Mouse (Mus musculus): ENCODE results near the gene Slc35f2. TPM values are rescaled to one million over a fixed set of nuclear protein-coding genes. Genes with fewer than 3 reads are reported as not detected.

Slc35f2 gene
- total RNA-seq, 2 experiments from 2014 or later, result 0.12 to 0.41 TPM

GRCm38 (mm10) chr9:53818760-53819159, 47.4 kb downstream of the Slc35f2 start:
- intact Hi-C loops (cut with DNase I), result loop anchor here (10.0 kb wide), 1 partner anchor 64 kb away; no protein-coding TSS in a partner anchor
- peak; percentile 53 to 67 for DNase-seq

- DNase-seq, result peak in 1 of 2 experiments; percentile 11
These were observed 54.0 kb downstream of the Slc35f2 start for GRCm38 (mm10) chr9:53825318-53825717.

GRCm38 (mm10) chr9:53829081-53829865, 57.9 kb downstream of the Slc35f2 start:
- intact Hi-C loops (cut with DNase I), result loop anchor here (2.0 to 5.0 kb wide), 2 partner anchors 156 to 283 kb away; no protein-coding TSS in a partner anchor
- DNase-seq, result peak in 1 of 2 experiments; percentile 38

More at GRCm38 (mm10) chr9:53825318-53825717, 54.0 kb downstream of the Slc35f2 start:
- intact Hi-C loops (cut with DNase I), result loop anchor here (5.0 kb wide), 1 partner anchor 287 kb away; no protein-coding TSS in a partner anchor

- intact Hi-C loops (cut with DNase I), result loop anchor here (2.0 to 5.0 kb wide), 2 partner anchors 155 to 282 kb away; no protein-coding TSS in a partner anchor
- no peak for DNase-seq
These were observed 58.5 kb downstream of the Slc35f2 start for GRCm38 (mm10) chr9:53829866-53830209.

- DNase-seq, result no peak
- intact Hi-C loops (cut with DNase I), result no loop called here
These were observed 63.7 kb downstream of the Slc35f2 start for GRCm38 (mm10) chr9:53835039-53835438.

GRCm38 (mm10) chr9:53835976-53836375, 64.6 kb downstream of the Slc35f2 start:
- no peak for DNase-seq
- intact Hi-C loops (cut with DNase I), result no loop called here

GRCm38 (mm10) chr9:53838816-53839215, 67.5 kb downstream of the Slc35f2 start:
- intact Hi-C loops (cut with DNase I), result no loop called here
- no peak for DNase-seq

- no peak for DNase-seq
- intact Hi-C loops (cut with DNase I), result no loop called here
These were observed 77.2 kb downstream of the Slc35f2 start for GRCm38 (mm10) chr9:53848548-53848947.

GRCm38 (mm10) chr9:53849864-53850263, 78.5 kb downstream of the Slc35f2 start, which contains the start of gene Sln:
TSS of gene Sln (plus strand) at chr9:53850164.
- no peak for DNase-seq
- intact Hi-C loops (cut with DNase I), result no loop called here

GRCm38 (mm10) chr9:53852158-53852557, 80.8 kb downstream of the Slc35f2 start:
- peak in 1 of 2 experiments; percentile 11 for DNase-seq
- intact Hi-C loops (cut with DNase I), result no loop called here

GRCm38 (mm10) chr9:53853672-53854071, 82.3 kb downstream of the Slc35f2 start:
- intact Hi-C loops (cut with DNase I), result no loop called here

GRCm38 (mm10) chr9:53854525-53854924, 83.2 kb downstream of the Slc35f2 start:
- no peak for DNase-seq
- intact Hi-C loops (cut with DNase I), result no loop called here

More at GRCm38 (mm10) chr9:53853672-53854071, 82.3 kb downstream of the Slc35f2 start:
- no peak for DNase-seq

GRCm38 (mm10) chr9:53857864-53858263, 86.5 kb downstream of the Slc35f2 start:
- peak in 1 of 2 experiments; percentile 6 for DNase-seq
- intact Hi-C loops (cut with DNase I), result no loop called here

Other genes starting within 250 kb of the Slc35f2 start
- gene Atm, start 234.8 kb upstream of the Slc35f2 start, total RNA-seq (2021), result 10 to 100 TPM in 1 of 2 experiments, 1 to 10 TPM in 1; 9.6 to 10.3 TPM
- gene Npat, start 234.5 kb upstream of the Slc35f2 start, total RNA-seq (2021), result 1 to 10 TPM; 8.3 to 8.5 TPM
- 100 to 1,000 TPM; 313 to 317 TPM for gene Acat1, start 161.2 kb upstream of the Slc35f2 start, total RNA-seq (2021)
- 10 to 100 TPM; 45.3 TPM for gene Cul5, start 101.5 kb upstream of the Slc35f2 start, total RNA-seq (2021)
- under 1 TPM; 0.12 to 0.17 TPM for gene Rab39, start 65.3 kb upstream of the Slc35f2 start, total RNA-seq (2021)
- 10 to 100 TPM; 25.4 to 57.3 TPM for gene Sln, start 78.6 kb downstream of the Slc35f2 start, total RNA-seq (2021)
- under 1 TPM; 0.17 to 0.36 TPM for gene Elmod1, start 203.8 kb downstream of the Slc35f2 start, total RNA-seq (2021)